Mouse (Mus musculus): ENCODE measurements around the gene Ube2l6. TPM values are rescaled to one million over a fixed set of nuclear protein-coding genes. Genes with fewer than 3 reads are reported as not detected.

Ube2l6 gene
- polyA plus RNA-seq, 2 experiments, result 20.9 to 37.2 TPM

GRCm38 (mm10) chr2:84822552-84822951, 23.9 kb downstream of the Ube2l6 start, which contains the start of gene Smtnl1:
Gene Smtnl1, minus strand, starts transcription at chr2:84822652.
- TF ChIP-seq POLR2A (IDR thresholded peaks at IDR 0.05; ENCODE audit: borderline replicate concordance, extremely low read depth, insufficient read depth, insufficient read length), result no peak
- Histone ChIP-seq H3K4me2 (replicated peaks; ENCODE audit: low read depth, low read length, severe bottlenecking) (no peak within 1 kb of the TSS), H3K9me3 (ENCODE audit: control insufficient read depth, low read length) (no peaks in the 10 kb centered on the region), H3K27me3 (ENCODE audit: control insufficient read depth, insufficient read depth, low read length) (no peaks in the 10 kb centered on the region), H3K9ac (ENCODE audit: low read depth, low read length, severe bottlenecking) (no peak within 1 kb of the TSS), H3K4me3 (replicated peaks; ENCODE audit: low read length) (no peak within 1 kb of the TSS), H3K27ac (replicated peaks; ENCODE audit: low read depth, low read length) (no peak within 1 kb of the TSS), H3K36me3 (ENCODE audit: control insufficient read depth, insufficient read depth, low read length) (no peaks in the 10 kb centered on the region), H3K4me1 (ENCODE audit: control insufficient read depth, insufficient read depth, low read length) (0 out of 2 replicates have a peak, but pooled peaks cover 1% of the 10 kb centered on the region)
- ATAC-seq (ENCODE audit: low FRiP score, low read depth) (no peak), DNase-seq (ENCODE audit: low spot score) (no peak)
- WGBS, result 60% methylated on average over 13 of the region's 13 CpGs

GRCm38 (mm10) chr2:84823237-84823636, 24.6 kb downstream of the Ube2l6 start:
- TF ChIP-seq POLR2A (IDR thresholded peaks at IDR 0.05; ENCODE audit: borderline replicate concordance, extremely low read depth, insufficient read depth, insufficient read length), result no peak
- ATAC-seq (ENCODE audit: low FRiP score, low read depth) (no peak), DNase-seq (ENCODE audit: low spot score) (no peak)
- H3K9ac ChIP-seq (ENCODE audit: low read depth, low read length, severe bottlenecking), result no peak overlapping the region
- no peaks in the 10 kb centered on the region for H3K9me3 ChIP-seq (ENCODE audit: control insufficient read depth, low read length)
- no peak overlapping the region for H3K4me3 ChIP-seq (replicated peaks; ENCODE audit: low read length)
- peaks cover 7% of the 10 kb centered on the region; the same call in 1 of the 2 replicates for H3K4me1 ChIP-seq (ENCODE audit: control insufficient read depth, insufficient read depth, low read length)
- 24% methylated on average over 2 of the region's 2 CpGs for WGBS
- no peak overlapping the region for H3K27ac ChIP-seq (replicated peaks; ENCODE audit: low read depth, low read length)
- no peaks in the 10 kb centered on the region for H3K27me3 ChIP-seq (ENCODE audit: control insufficient read depth, insufficient read depth, low read length)
- H3K36me3 ChIP-seq (ENCODE audit: control insufficient read depth, insufficient read depth, low read length), result no peaks in the 10 kb centered on the region
- no peak overlapping the region for H3K4me2 ChIP-seq (replicated peaks; ENCODE audit: low read depth, low read length, severe bottlenecking)

- H3K27me3 ChIP-seq (ENCODE audit: control insufficient read depth, insufficient read depth, low read length), result no peaks in the 10 kb centered on the region
- DNase-seq (ENCODE audit: low spot score) (peak; percentile 97), ATAC-seq (ENCODE audit: low FRiP score, low read depth) (peak; percentile 95)
- peak within 1 kb of the TSS; percentile 92 for H3K4me2 ChIP-seq (replicated peaks; ENCODE audit: low read depth, low read length, severe bottlenecking)
- no peaks in the 10 kb centered on the region for H3K9me3 ChIP-seq (ENCODE audit: control insufficient read depth, low read length)
- H3K9ac ChIP-seq (ENCODE audit: low read depth, low read length, severe bottlenecking), result peak within 1 kb of the TSS; percentile 63
- H3K4me3 ChIP-seq (replicated peaks; ENCODE audit: low read length), result peak within 1 kb of the TSS; percentile 83
- H3K27ac ChIP-seq (replicated peaks; ENCODE audit: low read depth, low read length), result no peak within 1 kb of the TSS; the same call in 1 of the 2 replicates
- under 1% methylated on average over 34 of the region's 34 CpGs for WGBS
- peaks cover 7% of the 10 kb centered on the region for H3K36me3 ChIP-seq (ENCODE audit: control insufficient read depth, insufficient read depth, low read length)
- H3K4me1 ChIP-seq (ENCODE audit: control insufficient read depth, insufficient read depth, low read length), result peaks cover 7% of the 10 kb centered on the region; the same call in 1 of the 2 replicates
- 0 out of 2 replicates have a peak, but pooled peaks have one; percentile 4 for TF ChIP-seq POLR2A (IDR thresholded peaks at IDR 0.05; ENCODE audit: borderline replicate concordance, extremely low read depth, insufficient read depth, insufficient read length)
Measured at GRCm38 (mm10) chr2:84826488-84827282, 28.1 kb downstream of the Ube2l6 start, which contains the start of gene Timm10. Gene Timm10, plus strand, starts transcription at chr2:84826997.

GRCm38 (mm10) chr2:84827283-84827920, 28.8 kb downstream of the Ube2l6 start:
- DNase-seq (ENCODE audit: low spot score) (no peak), ATAC-seq (ENCODE audit: low FRiP score, low read depth) (no peak)
- Histone ChIP-seq H3K4me1 (ENCODE audit: control insufficient read depth, insufficient read depth, low read length) (peaks cover 7% of the 10 kb centered on the region; the same call in 1 of the 2 replicates), H3K36me3 (ENCODE audit: control insufficient read depth, insufficient read depth, low read length) (peaks cover 7% of the 10 kb centered on the region), H3K4me3 (replicated peaks; ENCODE audit: low read length) (peak overlapping the region; percentile 83), H3K9ac (ENCODE audit: low read depth, low read length, severe bottlenecking) (peak overlapping the region; percentile 63), H3K27me3 (ENCODE audit: control insufficient read depth, insufficient read depth, low read length) (no peaks in the 10 kb centered on the region), H3K4me2 (replicated peaks; ENCODE audit: low read depth, low read length, severe bottlenecking) (peak overlapping the region; percentile 92), H3K9me3 (ENCODE audit: control insufficient read depth, low read length) (no peaks in the 10 kb centered on the region), H3K27ac (replicated peaks; ENCODE audit: low read depth, low read length) (no peak overlapping the region)
- TF ChIP-seq POLR2A (IDR thresholded peaks at IDR 0.05; ENCODE audit: borderline replicate concordance, extremely low read depth, insufficient read depth, insufficient read length), result no peak
- WGBS, result 1% methylated on average over 29 of the region's 29 CpGs

- WGBS, result 32% methylated on average over 10 of the region's 10 CpGs
- peak; percentile 72 for ATAC-seq (ENCODE audit: low FRiP score, low read depth)
- Histone ChIP-seq H3K27me3 (ENCODE audit: control insufficient read depth, insufficient read depth, low read length) (no peaks in the 10 kb centered on the region), H3K36me3 (ENCODE audit: control insufficient read depth, insufficient read depth, low read length) (peaks cover 7% of the 10 kb centered on the region), H3K4me2 (replicated peaks; ENCODE audit: low read depth, low read length, severe bottlenecking) (no peak overlapping the region), H3K4me3 (replicated peaks; ENCODE audit: low read length) (no peak overlapping the region), H3K9me3 (ENCODE audit: control insufficient read depth, low read length) (no peaks in the 10 kb centered on the region), H3K9ac (ENCODE audit: low read depth, low read length, severe bottlenecking) (no peak overlapping the region; the same call in 1 of the 2 replicates), H3K27ac (replicated peaks; ENCODE audit: low read depth, low read length) (no peak overlapping the region), H3K4me1 (ENCODE audit: control insufficient read depth, insufficient read depth, low read length) (peaks cover 7% of the 10 kb centered on the region; the same call in 1 of the 2 replicates)
- DNase-seq (ENCODE audit: low spot score), result peak; percentile 89
- no peak for TF ChIP-seq POLR2A (IDR thresholded peaks at IDR 0.05; ENCODE audit: borderline replicate concordance, extremely low read depth, insufficient read depth, insufficient read length)
Measured at GRCm38 (mm10) chr2:84831666-84832391, 33.2 kb downstream of the Ube2l6 start.

All from limb, embryonic 14.5 days (tissue).